Mouse (Mus musculus): ENCODE measurements around the gene Pard6b.
"Not testable (repeated sequence)": the region's sequence is repeated elsewhere in the genome, so short reads cannot be mapped to it uniquely, and the experiment has no call there.

Gene Pard6b

DNA sequence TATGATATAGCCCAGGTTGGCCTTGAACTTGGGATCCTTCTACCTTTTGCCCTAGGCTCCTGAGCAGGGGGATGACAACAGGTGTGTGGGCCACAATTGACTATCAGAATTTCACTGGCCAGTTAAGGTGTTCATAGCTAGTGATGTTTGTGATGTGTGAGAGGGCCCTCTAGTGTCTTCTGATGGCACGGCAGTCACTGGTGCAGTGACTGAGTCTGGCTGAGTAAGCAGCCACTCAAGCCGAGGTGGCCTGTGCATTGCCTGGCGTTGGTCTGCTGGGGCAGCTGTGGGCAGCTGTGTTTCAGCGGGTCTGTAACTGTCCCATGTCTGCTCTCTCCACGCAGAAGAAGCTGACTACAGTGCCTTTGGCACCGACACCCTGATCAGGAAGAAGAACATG, 17.2 kb downstream of the Pard6b start:
- CTCF ChIA-PET: no interaction called here

DNA sequence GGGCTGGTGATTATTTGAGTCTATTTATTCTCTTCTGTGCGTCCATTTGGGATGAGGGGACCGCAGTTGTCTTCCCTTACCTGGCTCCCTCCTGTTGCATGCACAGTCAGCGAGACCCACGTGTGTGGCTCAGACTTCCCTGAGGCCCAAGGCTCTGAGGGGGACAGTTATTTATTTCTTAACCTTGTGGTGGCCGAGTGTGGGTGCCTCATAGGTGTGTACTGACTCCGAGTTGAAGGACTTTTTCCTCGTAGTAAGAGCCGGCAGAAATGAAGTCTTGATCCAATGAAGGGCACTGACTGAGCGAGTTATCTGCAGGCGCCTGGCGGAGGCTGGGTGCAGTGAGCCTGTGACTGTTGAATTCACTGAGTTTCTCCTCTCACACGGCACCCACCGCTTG, 19.2 kb downstream of the Pard6b start:
- CTCF ChIA-PET: no interaction called here

DNA sequence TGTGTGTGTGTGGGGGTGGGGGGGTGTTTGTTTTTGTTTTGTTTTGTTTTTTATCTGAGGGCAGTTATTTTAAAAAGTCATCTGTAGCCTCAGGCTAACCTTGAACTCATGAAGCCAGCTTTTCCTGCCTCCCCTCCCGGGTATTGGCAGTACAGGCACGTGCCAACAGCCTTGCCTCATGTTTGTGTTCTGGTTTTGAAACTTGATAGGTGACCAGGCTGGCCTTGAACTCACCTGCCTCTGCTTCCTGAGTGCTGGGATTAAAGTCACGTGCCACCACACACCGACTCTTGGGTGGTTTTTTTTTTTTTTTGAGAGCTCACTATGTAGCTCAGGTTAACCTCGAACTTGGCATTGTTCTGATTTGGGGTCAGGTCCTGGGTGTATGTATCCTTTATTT, 21.0 kb downstream of the Pard6b start:
- CTCF ChIA-PET: no interaction called here

DNA sequence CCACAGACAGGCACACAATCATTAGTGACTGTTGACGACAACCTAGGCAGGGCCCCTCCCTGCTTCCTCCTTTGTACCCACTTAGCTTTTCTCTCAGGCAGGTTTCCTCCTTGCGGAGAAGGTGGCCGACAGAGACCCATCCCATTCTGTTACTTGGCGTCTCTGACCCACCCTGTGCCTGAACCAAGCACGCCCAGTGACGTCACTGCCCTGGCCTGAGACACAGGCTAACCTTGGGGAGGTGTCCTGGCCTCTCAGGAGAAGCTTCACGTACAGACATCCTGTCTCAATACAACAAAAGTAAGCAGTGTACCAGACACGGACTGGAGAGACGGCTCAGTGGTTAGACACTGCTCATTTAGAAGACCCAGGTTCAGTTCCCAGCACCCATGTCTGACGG, 22.5 kb downstream of the Pard6b start:
- CTCF ChIA-PET: no interaction called here

DNA sequence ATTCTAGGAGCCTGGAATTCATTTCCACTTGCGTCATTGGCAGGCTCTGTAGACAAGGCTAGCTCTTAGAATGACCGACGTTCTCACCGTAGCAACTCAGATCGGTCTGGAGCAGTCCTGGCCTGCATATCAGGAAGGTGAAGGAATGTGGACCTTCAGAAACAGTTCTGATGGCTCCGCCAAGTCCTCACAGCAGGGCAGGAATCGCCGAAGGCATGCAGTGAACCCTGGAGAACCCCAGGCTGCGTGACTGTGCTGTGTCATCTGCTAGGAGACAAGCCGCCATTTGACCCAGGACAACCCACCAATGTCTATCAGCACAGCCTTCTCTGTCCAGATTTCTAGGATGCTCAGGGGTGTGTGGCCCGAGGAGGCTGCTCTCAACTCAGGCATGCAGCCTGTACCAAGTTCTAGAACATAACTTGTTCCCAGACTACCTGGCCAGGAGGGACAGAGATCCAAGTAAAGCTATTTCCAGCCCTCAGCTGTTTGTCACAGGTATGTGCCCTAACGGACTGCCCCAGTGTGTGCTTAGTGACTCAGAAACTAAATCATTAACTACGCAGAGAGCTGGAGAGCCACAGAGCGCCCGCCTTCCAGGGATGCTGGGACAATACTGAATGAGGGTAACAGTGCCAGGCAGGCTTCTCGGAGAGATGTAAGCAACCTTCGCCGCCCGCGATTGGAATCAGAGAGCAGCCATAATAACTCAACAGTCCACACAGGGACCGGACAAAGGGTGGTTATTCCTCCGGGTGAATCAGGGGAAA, 23.8 kb downstream of the Pard6b start:
- CTCF ChIA-PET: no interaction called here

DNA sequence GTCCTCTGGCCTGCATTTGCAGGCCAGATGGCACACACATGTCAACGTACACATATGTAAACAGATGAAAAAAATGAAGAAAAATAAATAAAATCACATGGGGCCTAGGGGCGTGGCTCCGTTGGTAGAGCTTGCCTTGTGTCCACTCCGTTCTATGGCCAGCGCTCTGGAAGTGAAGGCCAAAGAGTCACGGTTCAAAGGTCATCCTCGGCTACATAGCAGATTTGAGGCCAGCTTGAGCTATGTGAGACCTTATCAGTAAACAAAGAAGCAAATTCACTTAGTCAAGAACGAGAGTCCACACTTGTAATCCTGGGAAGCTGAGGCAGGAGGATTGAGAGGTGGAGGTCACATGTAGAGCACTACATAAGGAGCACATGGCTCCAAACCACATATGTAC, 24.5 kb downstream of the Pard6b start:
- CTCF ChIA-PET: no interaction called here

DNA sequence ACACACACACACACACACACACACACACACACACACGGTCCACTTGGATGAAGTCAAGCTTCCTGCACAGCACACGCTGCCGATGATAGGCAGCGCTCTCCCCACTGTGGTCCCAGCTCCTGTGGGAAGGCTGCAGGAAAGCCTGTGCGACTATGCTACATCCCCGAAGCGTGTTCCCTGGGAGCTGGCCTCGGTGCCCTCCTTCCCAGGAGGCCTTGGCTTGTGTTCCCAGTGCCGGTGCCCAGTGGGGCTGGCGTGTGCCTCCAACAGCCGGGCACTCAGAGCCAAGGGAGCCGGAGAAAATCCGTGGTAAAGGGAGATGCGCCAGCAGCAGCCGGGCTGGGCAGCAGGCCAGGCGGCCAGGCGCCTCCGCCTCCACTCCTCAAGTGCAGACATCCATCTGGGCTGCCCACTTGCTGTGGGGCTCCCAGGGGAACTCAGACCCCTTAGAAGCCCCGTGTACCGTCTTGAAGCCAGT, 25.9 kb downstream of the Pard6b start:
- CTCF ChIA-PET: no interaction called here

DNA sequence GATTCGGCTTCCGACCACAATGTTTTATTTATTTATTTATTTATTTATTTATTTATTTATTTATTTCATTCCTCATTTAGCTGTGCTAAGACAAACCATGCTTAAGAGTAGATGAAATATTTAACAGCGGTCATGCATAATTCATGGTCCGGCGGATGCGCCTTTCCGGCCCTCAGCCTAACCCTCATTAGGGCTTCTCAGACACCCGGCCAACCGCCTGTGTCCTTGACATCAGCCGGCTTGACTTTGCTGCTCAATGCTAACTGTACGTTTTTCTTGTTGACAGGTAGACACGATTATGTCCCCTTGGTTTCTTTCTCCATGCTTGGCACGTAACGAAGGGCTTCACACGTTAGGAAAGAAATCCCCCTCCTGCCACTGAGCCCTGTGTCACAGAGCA, 26.6 kb downstream of the Pard6b start:
- CTCF ChIA-PET: no interaction called here

DNA sequence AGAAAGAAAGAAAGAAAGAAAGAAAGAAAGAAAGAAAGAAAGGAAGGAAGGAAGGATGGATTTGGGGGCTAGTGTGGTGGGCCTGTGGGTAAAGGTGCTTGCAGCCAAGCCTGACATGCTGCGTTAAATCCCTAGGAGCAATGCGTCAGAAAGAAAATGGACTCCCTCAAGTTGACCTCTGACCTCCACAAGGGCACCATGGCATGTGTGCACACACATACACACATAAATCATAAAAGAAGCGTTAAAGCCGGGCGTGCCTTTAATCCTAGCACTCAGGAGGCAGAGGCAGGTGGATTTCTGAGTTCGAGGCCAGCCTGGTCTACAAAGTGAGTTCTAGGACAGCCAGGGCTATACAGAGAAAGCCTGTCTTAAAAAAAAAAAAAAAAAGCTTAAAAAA, 27.1 kb downstream of the Pard6b start:
- CTCF ChIA-PET: not testable (repeated sequence)

DNA sequence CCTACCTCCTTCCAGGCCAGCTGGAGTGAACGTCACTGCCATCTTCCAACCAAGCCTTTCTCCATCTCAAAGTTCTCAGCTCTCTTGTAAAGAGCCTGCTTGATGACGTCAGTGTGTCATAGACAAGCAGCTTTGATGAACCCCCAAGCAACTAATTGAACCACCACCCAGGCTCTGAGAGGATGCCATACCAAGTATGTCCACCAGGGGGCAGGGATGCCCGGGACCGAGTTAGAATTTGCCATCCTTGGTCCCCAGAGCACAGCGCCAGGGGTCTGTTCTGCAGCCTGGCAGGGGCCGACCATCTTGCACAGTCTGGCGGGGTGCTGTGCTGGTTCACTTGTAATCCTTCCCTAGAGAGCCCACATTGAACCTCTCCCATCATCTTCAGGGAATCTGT, 31.1 kb downstream of the Pard6b start:
- CTCF ChIA-PET: interaction anchor here (0.7 kb wide), 1 partner anchor 476 kb away, joined by 3 read pairs; no protein-coding TSS in a partner anchor

DNA sequence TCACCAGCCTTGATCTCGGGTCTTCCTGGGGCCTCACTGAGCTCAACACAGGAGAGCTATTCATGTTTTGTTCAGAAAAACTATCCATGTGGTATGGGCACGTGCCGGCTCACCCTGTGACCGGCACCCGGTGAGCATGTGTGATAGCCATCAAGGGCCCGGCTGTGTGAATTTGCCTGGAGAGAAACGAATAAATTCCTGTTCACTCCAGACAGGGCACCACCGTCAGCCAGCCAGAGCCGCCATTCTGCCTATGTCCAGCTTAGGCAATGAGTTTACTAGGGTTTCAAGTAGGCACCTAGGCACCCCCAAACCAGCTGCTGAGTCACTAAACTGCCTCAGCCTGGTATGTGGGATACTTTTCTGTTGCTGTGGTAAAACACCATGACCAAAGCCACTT, 32.5 kb downstream of the Pard6b start:
- CTCF ChIA-PET: no interaction called here

DNA sequence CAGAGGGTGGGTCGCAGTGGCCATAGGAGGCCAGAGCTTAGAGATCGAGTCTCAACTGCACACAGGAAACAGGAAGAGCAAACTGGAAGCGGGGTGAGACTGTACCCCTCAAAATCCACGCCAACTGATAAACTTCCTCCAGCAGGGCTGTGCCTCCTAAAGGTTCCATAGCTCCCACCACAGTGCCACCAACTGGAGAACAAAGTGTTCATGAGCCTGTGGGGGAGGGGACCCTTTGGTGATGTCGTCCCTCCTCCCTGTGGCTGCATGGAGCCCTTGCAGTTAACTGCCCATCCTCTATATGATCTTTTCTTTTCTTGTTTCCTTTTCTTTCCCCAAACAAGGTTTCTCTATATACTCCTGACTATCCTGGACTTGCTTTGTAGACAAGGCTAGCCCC, 32.9 kb downstream of the Pard6b start:
- CTCF ChIA-PET: no interaction called here

DNA sequence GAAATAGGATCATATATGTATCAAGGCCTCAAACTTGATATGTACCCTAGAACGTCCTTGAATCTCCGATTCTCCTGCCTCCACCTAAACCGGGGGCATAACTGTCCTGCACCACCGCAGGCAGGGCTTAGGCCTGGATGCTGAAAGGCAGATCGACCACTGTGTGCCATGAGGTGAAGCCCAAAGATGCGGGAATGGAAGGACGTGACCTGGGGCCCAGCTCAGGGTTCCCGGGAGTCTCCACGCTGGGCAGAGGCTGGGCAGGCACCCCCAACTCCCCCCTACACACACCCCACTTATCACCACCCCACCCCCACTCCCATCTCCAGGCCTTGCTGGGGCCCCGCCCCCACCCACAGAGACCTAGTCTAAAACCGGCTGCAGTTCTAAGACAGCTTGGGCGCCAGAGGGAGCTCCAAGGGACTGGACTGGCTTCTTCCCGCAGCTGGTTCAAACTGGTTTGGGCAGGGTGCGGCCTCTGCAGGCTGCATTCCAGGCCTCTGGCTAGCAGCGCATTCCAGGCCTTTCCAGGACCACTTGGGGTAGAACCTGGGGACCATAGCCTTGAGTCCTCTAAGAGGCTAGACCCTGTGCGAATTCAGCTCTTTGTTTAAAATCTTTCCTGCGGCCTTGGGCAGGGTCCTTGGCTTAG, 34.0 kb downstream of the Pard6b start:
- CTCF ChIA-PET: interaction anchor here (0.6 kb wide), 1 partner anchor 128 kb away, joined by 3 read pairs; no protein-coding TSS in a partner anchor

DNA sequence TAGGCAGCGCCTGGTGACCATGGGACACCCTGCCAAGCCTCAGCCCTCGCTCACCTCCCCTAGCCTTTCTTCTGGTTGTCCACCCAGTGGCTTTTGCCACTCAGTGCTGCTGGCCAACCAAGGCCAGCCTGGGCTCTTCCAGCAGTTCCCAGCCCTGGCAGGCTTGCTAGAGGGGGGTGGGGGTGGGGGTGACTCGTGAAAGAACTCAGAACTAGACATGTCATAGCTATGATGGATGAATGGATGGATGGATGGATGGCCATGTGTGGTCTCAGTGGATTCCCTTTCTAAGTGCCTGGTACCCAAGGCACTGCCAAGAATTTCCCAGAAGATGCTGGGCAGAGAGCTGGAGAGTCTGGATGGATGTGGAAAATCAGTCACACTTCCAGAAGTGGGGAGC, 35.0 kb downstream of the Pard6b start:
- CTCF ChIA-PET: interaction anchor here (0.7 kb wide), 1 partner anchor 810 kb away, joined by 10 read pairs; no protein-coding TSS in a partner anchor

DNA sequence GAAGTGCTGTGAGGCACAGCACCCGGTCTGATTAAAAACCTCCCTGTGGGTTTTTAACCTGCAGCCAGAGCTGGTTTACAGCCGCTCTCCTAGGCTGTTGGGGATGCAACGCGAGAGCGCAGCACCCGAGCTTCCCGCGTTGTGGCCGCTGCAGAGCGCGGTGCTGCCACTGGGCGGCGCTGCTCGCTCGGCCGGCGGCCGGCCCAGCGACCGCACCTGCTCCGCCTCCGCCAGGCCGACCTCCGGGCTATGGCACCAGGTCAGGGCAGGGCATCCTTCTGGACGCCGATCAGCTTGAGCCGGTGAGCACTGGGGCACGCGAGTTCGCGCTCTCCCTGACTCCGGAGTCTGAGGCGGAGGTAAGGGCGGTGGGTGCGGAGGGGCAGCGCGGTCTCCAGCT, 36.3 kb downstream of the Pard6b start:
- CTCF ChIA-PET: interaction anchor here (0.7 to 1.7 kb wide), 3 partner anchors 89 to 130 kb away, joined by 3 to 11 read pairs (median 6); partner anchors contain the start of gene Adnp

DNA sequence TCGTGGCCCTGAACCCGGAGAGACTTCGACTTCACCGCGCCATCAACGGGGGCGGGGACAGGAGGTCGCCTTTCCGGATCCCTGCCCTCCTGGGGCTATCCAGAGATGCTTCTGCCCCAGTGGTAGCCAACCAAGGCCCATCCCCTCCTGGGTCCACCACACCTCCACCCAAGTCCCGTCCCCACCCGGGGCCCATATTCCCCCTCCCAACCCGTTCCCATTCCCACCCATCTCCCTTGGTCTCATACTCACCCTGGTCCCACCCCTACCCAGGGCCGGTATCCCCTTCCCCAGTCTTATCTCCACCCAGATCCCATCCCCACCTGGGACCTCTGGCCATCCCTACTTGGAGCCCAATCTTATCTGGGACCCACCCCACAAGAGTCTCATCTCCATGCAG, 36.7 kb downstream of the Pard6b start:
- CTCF ChIA-PET: interaction anchor here (0.6 to 1.7 kb wide), 3 partner anchors 73 to 1462 kb away, joined by 4 to 6 read pairs (median 4); partner anchors contain the start of gene Adnp

DNA sequence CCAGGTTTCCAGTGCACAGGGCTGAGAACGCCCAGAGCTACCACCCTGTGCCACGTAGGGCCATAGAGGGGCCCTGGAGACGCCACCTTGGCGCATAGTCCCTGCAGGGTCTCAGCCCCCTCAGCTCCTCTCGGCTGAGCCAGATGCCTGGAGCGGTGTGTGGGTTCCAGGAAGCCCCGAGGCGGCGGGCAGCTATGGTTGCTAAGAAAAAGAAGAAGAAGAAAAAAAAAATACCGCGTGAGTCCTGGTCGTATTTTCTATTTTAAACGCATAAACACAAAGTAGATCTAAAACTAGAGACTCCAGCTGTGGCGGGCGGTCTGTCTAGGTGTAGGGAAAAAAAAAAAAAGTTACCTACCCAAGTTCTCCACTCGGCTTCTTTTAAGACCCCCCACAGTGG, 37.2 kb downstream of the Pard6b start:
- CTCF ChIA-PET: interaction anchor here (0.6 to 1.7 kb wide), 5 partner anchors 25 to 1462 kb away, joined by 3 to 7 read pairs (median 4); partner anchors contain the start of gene Adnp

DNA sequence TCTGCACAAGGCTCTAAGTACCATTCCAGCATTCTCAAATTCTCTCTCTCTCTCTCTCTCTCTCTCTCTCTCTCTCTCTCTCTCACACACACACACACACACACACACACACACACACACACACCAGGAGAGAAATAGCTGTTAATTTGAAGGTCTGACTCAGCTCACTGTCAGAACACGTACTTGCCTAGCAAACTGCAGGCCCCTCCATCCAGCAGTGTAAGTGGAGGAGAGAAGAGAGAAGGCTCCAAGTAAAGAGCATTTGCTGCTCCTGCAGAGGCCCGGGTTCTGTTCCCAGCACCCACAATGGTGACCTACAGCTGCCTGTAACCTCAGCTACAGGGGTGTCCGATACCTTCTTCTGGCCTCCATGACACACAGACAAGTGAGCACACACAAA, 37.7 kb downstream of the Pard6b start:
- CTCF ChIA-PET: interaction anchor here (0.6 to 1.7 kb wide), 5 partner anchors 25 to 1463 kb away, joined by 3 to 7 read pairs (median 4); partner anchors contain the start of gene Adnp

DNA sequence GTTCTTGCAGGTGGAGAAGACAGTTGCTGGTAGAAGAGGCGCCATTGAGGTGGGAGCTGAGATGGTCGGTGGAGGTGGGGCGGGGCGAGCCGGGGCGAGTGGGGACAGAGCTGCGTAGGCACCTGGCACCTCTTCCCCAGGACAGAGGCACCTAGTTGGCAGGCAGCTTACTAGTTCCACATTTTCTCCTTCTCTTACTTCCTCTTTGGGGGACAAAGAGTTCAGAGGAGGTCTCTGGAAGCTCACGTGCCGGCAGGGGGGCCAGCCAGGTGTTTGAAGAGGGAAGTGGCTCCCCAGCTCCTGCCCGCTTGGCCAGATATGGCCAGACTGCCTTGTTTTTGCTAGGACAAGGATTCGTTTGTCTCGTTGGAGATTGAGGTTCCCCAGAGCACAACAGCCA, 38.3 kb downstream of the Pard6b start:
- CTCF ChIA-PET: interaction anchor here (0.5 kb wide), 1 partner anchor 94 kb away, joined by 12 read pairs; no protein-coding TSS in a partner anchor

DNA sequence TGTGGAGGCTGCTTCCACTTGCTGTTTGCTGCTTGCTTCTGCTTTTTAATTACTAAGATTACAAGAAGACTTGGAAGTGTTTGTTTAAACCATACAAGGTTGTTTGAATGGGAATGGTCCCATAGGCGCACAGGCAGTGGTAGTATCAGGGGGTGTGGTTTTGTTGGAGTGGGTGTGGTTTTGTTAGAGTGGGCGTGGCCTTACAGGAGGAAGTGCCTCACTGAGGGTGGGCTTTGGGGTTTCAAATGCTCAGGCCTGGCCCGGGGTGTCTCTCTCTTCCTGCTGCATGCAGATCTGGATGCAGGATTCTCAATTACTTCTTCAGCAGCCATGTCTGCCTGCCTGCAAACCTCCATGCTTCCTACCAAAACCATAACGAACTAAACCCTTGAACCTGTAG, 40.1 kb downstream of the Pard6b start:
- CTCF ChIA-PET: no interaction called here

DNA sequence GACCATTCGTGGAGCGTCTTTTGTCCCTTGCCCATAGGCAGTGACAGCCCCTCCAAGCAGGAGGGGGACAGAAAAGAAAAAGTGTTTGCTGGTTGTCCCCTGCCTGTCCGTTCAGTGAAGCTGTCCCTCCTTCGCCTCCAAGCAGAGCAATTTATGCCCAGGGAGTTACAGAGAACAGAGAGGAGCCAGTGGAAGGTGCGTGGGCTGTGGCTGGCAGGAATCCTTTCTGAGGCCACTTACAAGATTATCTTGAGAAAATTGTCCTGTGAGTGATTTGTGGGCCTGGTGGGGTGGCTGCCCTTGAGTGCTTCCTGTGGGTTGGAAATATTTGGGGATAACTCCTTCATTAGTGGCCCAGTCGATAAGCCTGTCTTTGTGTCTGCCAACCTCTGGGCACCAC, 42.8 kb downstream of the Pard6b start:
- CTCF ChIA-PET: interaction anchor here (0.8 kb wide), 1 partner anchor 31 kb away, joined by 5 read pairs; no protein-coding TSS in a partner anchor

DNA sequence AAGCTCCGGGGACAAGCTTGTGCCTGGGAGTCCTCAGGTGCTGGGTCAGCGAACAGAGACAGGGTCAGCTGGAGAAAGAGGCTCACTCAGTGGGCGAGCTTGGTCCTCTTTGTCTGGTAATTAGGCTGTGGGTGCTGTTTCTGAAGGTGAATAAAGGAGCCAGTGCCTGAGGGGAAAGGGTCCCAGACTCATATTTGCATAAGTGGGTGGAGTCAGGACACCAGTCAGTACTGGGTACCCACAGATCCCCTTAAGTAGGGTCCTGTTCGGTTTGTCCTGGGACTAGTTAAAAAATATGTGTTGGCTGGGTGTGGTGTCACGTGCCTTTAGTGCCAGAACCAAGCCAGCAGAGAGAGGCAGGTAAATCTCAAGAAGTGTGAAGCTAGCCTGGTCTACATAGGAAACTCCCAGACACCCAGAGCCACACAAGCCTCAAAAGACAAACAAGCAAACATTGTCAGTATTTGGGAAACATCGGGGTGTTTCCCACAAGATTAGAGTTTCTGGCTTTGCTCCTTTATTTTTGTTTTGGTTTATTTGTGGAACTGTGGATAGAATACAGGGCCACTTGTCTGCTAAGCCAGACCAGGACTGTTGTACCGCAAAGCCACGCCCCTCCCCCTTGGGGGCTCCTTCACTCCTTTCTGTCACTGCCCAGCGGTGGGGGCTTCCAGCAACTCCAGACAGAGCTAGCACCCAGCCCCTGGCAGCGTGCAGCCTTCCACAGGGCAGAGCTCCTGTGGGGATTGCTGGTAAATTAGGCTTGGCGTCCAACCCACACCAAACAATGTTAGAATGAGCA, 44.7 kb downstream of the Pard6b start:
- CTCF ChIA-PET: no interaction called here

Measured in spleen, embryonic (tissue).